Mouse (Mus musculus) ES-Bruce4 (cell line): ENCODE data around the gene Gm5148.

Source experiments
- CTCF ChIP-seq: IDR thresholded peaks from one replicate; pipeline ENCODE4 v1.8.1; 2011; ENCODE audit warnings: low read depth, low read length
- POLR2A ChIP-seq: IDR thresholded peaks from one replicate; pipeline ENCODE4 v1.8.1; 2011; ENCODE audit warnings: low read length; ENCODE audit not compliant: insufficient read depth

DNA sequence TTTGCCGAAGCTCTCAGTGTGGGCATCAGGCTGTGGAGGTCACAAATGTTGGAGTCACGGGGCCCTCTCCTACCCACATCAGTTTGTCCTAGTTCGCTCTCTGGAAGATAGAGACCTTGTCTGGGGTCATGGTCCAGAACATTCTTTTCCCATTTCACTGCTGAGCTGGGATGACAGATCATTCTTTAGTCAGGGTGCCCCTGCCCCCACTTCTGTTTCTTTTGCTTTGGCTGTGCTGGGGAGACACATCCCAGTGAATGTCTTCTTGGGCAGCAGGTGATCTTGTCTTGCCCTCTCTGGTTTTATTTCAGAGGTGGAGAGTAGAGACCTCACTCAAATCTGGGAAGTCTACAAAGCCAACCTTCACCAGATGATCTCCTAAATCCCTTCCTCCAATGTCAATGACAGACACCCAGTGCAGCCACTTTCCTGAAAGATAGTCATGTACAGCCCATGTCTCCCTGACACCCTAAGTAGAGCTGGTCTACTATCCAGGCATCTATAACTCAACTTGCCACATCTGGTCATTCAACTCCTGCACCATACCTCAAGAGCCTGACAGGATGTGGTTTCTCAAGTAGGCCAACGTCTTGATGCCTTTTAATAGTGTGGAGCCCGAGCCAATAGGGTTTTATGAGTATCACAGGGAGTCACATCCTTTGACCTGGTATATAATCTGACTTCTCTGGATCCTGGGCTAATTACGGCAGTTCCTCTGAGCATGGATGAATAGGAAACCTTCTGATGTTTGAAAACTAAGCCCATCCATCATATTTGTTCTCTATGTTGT is 851 bp upstream of the Gm5148 start:
- TF ChIP-seq POLR2A (no peak), CTCF (no peak)
